Mouse (Mus musculus): ENCODE measurements at regions not wholly inside any gene's neighbourhood (a gene's known extent, or its start where the extent isn't known, plus 50 kb on each side); places are given as distances from the start of the nearest gene placed in this dataset.

GRCm38 (mm10) chr8:15583782-15584181 is 537.9 kb upstream of the BB014433 start:
- no peak for TF ChIP-seq POLR2A (IDR thresholded peaks at IDR 0.05; ENCODE audit: control insufficient read depth, low read depth, low read length)
- TF ChIP-seq CTCF (IDR thresholded peaks at IDR 0.05; ENCODE audit: control insufficient read depth, insufficient read depth, insufficient replicate concordance, low read depth, low read length) = no peak

Measured in testis, adult 2 months (tissue).